Mouse (Mus musculus): ENCODE measurements at regions not wholly inside any gene's neighbourhood (a gene's known extent, or its start where the extent isn't known, plus 50 kb on each side); places are given as distances from the start of the nearest gene placed in this dataset.

- no peak for ATAC-seq
- no peak overlapping the region for H3K27ac ChIP-seq (ENCODE audit: low read length)
- WGBS = 50% methylated on average over 2 of the region's 2 CpGs
Observed at GRCm38 (mm10) chr12:112412351-112412697, 76.9 kb upstream of the A530016L24Rik start.

DNA sequence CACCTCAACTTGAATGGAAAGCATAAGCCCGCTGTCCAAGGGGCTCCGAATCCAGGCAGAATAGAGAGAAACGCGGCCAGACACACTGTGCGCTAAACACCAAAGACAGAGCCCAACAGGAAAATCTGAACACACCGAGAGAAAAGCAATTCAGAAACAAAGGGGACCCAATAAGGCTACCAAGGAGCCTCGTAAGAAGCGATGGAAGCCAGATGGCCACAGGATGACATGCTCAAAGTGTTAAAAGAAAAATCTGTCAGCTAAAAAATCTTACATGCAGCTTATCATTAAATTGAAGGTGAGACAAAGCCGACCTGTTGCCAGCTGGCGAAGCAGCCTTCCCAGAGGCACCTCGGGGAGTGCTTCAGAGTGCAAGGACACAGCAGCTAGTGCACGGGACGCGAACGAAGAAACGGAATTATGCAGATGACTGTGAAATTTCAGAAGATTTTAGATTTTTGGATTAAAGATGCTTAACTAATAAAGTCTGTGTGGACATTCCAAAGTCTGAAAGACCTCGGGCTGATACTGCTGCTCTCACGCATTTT is 73.2 kb upstream of the A530016L24Rik start:
- Histone ChIP-seq H3K4me3 (replicated peaks; ENCODE audit: low read length) (no peak overlapping the region), H3K9me3 (ENCODE audit: control insufficient read depth, low read length) (no peaks in the 10 kb centered on the region), H3K9ac (replicated peaks; ENCODE audit: low read depth, low read length) (peak overlapping the region; percentile 25; the same call in 1 of the 2 replicates), H3K4me1 (replicated peaks; ENCODE audit: control insufficient read depth, insufficient read depth, low read length) (peaks cover 20% of the 10 kb centered on the region), H3K27ac (ENCODE audit: low read length) (peak overlapping the region; percentile 65), H3K27me3 (replicated peaks; ENCODE audit: control insufficient read depth, insufficient read depth, low read length) (no peaks in the 10 kb centered on the region), H3K4me2 (ENCODE audit: low read length) (no peak overlapping the region), H3K36me3 (ENCODE audit: control insufficient read depth, insufficient read depth) (no peaks in the 10 kb centered on the region)
- WGBS = 48% methylated on average over 18 of the region's 18 CpGs
- peak; percentile 54; the same call in 1 of the 2 replicates for ATAC-seq

More at GRCm38 (mm10) chr12:112412351-112412697, 76.9 kb upstream of the A530016L24Rik start:
- H3K36me3 ChIP-seq (ENCODE audit: control insufficient read depth, insufficient read depth) = no peaks in the 10 kb centered on the region
- no peak overlapping the region for H3K4me3 ChIP-seq (replicated peaks; ENCODE audit: low read length)
- no peaks in the 10 kb centered on the region for H3K27me3 ChIP-seq (replicated peaks; ENCODE audit: control insufficient read depth, insufficient read depth, low read length)
- no peaks in the 10 kb centered on the region for H3K9me3 ChIP-seq (ENCODE audit: control insufficient read depth, low read length)
- H3K4me1 ChIP-seq (replicated peaks; ENCODE audit: control insufficient read depth, insufficient read depth, low read length) = peaks cover 20% of the 10 kb centered on the region
- no peak overlapping the region for H3K9ac ChIP-seq (replicated peaks; ENCODE audit: low read depth, low read length)
- H3K4me2 ChIP-seq (ENCODE audit: low read length) = no peak overlapping the region

GRCm38 (mm10) chr12:112416537-112416936 is 72.7 kb upstream of the A530016L24Rik start:
- H3K9ac ChIP-seq (replicated peaks; ENCODE audit: low read depth, low read length) = no peak overlapping the region
- no peaks in the 10 kb centered on the region for H3K36me3 ChIP-seq (ENCODE audit: control insufficient read depth, insufficient read depth)
- no peaks in the 10 kb centered on the region for H3K27me3 ChIP-seq (replicated peaks; ENCODE audit: control insufficient read depth, insufficient read depth, low read length)
- no peak overlapping the region for H3K4me3 ChIP-seq (replicated peaks; ENCODE audit: low read length)
- no peak overlapping the region for H3K27ac ChIP-seq (ENCODE audit: low read length)
- no peak for ATAC-seq
- 81% methylated on average over 13 of the region's 13 CpGs for WGBS
- no peak overlapping the region for H3K4me2 ChIP-seq (ENCODE audit: low read length)
- H3K9me3 ChIP-seq (ENCODE audit: control insufficient read depth, low read length) = no peaks in the 10 kb centered on the region
- H3K4me1 ChIP-seq (replicated peaks; ENCODE audit: control insufficient read depth, insufficient read depth, low read length) = peaks cover 16% of the 10 kb centered on the region

- H3K4me3 ChIP-seq (replicated peaks; ENCODE audit: low read length) = no peak overlapping the region
- peaks cover 18% of the 10 kb centered on the region for H3K4me1 ChIP-seq (replicated peaks; ENCODE audit: control insufficient read depth, insufficient read depth, low read length)
- no peak overlapping the region for H3K4me2 ChIP-seq (ENCODE audit: low read length)
- ATAC-seq = no peak
- no peaks in the 10 kb centered on the region for H3K9me3 ChIP-seq (ENCODE audit: control insufficient read depth, low read length)
- H3K36me3 ChIP-seq (ENCODE audit: control insufficient read depth, insufficient read depth) = no peaks in the 10 kb centered on the region
- WGBS = 88% methylated on average over 12 of the region's 12 CpGs
- H3K9ac ChIP-seq (replicated peaks; ENCODE audit: low read depth, low read length) = no peak overlapping the region
- no peak overlapping the region for H3K27ac ChIP-seq (ENCODE audit: low read length)
- no peaks in the 10 kb centered on the region for H3K27me3 ChIP-seq (replicated peaks; ENCODE audit: control insufficient read depth, insufficient read depth, low read length)
Observed at GRCm38 (mm10) chr12:112418636-112419035, 70.6 kb upstream of the A530016L24Rik start.

DNA sequence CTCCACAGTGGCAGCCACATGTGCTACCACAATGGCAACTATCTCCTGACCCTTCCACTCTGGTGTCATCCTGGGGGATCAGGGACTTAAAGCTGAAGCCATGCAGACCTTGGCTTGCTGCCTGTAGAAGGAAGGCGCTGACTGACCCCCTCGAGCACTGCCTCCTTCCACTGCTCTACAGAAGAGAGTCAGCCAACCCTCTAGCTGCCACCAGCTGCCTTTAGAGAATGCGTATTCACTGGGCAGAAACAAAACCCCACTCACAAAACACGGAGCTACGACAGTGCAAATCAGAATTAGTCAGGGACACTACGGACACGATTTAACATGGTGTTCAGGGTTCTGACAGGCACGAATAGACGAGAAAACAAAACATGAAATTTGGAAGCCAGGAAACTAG is 67.1 kb upstream of the A530016L24Rik start:
- H3K4me3 ChIP-seq (replicated peaks; ENCODE audit: low read length) = no peak overlapping the region
- 41% methylated on average over 9 of the region's 9 CpGs for WGBS
- no peaks in the 10 kb centered on the region for H3K9me3 ChIP-seq (ENCODE audit: control insufficient read depth, low read length)
- H3K9ac ChIP-seq (replicated peaks; ENCODE audit: low read depth, low read length) = no peak overlapping the region
- H3K27ac ChIP-seq (ENCODE audit: low read length) = 0 out of 2 replicates have a peak overlapping the region, but pooled peaks have one; percentile 4
- no peaks in the 10 kb centered on the region for H3K36me3 ChIP-seq (ENCODE audit: control insufficient read depth, insufficient read depth)
- H3K27me3 ChIP-seq (replicated peaks; ENCODE audit: control insufficient read depth, insufficient read depth, low read length) = no peaks in the 10 kb centered on the region
- H3K4me2 ChIP-seq (ENCODE audit: low read length) = no peak overlapping the region
- H3K4me1 ChIP-seq (replicated peaks; ENCODE audit: control insufficient read depth, insufficient read depth, low read length) = peaks cover 7% of the 10 kb centered on the region
- peak; percentile 48; the same call in 1 of the 2 replicates for ATAC-seq

DNA sequence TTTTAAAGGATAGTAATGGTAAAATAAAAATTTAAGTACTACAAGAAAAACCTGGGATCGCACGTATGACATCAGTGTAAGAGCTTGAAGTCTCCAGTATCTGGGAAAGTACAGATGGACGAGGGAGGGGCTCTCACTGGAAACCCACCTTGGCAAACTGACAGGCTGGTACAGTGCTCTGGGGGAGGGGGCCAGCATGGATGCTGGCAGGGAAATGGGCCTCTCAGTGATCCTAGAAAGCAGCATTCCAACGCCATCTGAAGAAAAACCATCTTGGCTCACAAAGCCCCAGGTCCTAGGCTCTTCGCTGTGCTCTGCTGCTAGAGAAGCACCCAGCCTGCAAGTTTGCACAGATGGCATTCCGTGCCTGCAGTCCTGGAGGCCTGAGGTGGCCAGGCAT is 65.1 kb upstream of the A530016L24Rik start:
- Histone ChIP-seq H3K27me3 (replicated peaks; ENCODE audit: control insufficient read depth, insufficient read depth, low read length) (no peaks in the 10 kb centered on the region), H3K4me1 (replicated peaks; ENCODE audit: control insufficient read depth, insufficient read depth, low read length) (peaks cover 7% of the 10 kb centered on the region), H3K9ac (replicated peaks; ENCODE audit: low read depth, low read length) (no peak overlapping the region), H3K9me3 (ENCODE audit: control insufficient read depth, low read length) (no peaks in the 10 kb centered on the region), H3K27ac (ENCODE audit: low read length) (peak overlapping the region; percentile 85), H3K4me2 (ENCODE audit: low read length) (no peak overlapping the region), H3K4me3 (replicated peaks; ENCODE audit: low read length) (no peak overlapping the region), H3K36me3 (ENCODE audit: control insufficient read depth, insufficient read depth) (no peaks in the 10 kb centered on the region)
- ATAC-seq = peak; percentile 32
- WGBS = 60% methylated on average over 6 of the region's 6 CpGs

GRCm38 (mm10) chr12:112426681-112427080 is 62.6 kb upstream of the A530016L24Rik start:
- no peaks in the 10 kb centered on the region for H3K9me3 ChIP-seq (ENCODE audit: control insufficient read depth, low read length)
- H3K4me3 ChIP-seq (replicated peaks; ENCODE audit: low read length) = no peak overlapping the region
- 74% methylated on average over 9 of the region's 9 CpGs for WGBS
- H3K27me3 ChIP-seq (replicated peaks; ENCODE audit: control insufficient read depth, insufficient read depth, low read length) = no peaks in the 10 kb centered on the region
- H3K4me1 ChIP-seq (replicated peaks; ENCODE audit: control insufficient read depth, insufficient read depth, low read length) = peaks cover 14% of the 10 kb centered on the region
- H3K27ac ChIP-seq (ENCODE audit: low read length) = no peak overlapping the region
- no peak for ATAC-seq
- H3K36me3 ChIP-seq (ENCODE audit: control insufficient read depth, insufficient read depth) = no peaks in the 10 kb centered on the region
- H3K9ac ChIP-seq (replicated peaks; ENCODE audit: low read depth, low read length) = no peak overlapping the region
- H3K4me2 ChIP-seq (ENCODE audit: low read length) = no peak overlapping the region

- no peak for ATAC-seq
- H3K27ac ChIP-seq (ENCODE audit: low read length) = no peak overlapping the region
- no peaks in the 10 kb centered on the region for H3K36me3 ChIP-seq (ENCODE audit: control insufficient read depth, insufficient read depth)
- H3K27me3 ChIP-seq (replicated peaks; ENCODE audit: control insufficient read depth, insufficient read depth, low read length) = no peaks in the 10 kb centered on the region
- H3K4me1 ChIP-seq (replicated peaks; ENCODE audit: control insufficient read depth, insufficient read depth, low read length) = peaks cover 22% of the 10 kb centered on the region
- 71% methylated on average over 22 of the region's 22 CpGs for WGBS
- no peak overlapping the region for H3K4me2 ChIP-seq (ENCODE audit: low read length)
- H3K9ac ChIP-seq (replicated peaks; ENCODE audit: low read depth, low read length) = no peak overlapping the region
- no peaks in the 10 kb centered on the region for H3K9me3 ChIP-seq (ENCODE audit: control insufficient read depth, low read length)
- H3K4me3 ChIP-seq (replicated peaks; ENCODE audit: low read length) = no peak overlapping the region
Observed at GRCm38 (mm10) chr12:112430104-112430846, 59.0 kb upstream of the A530016L24Rik start.

GRCm38 (mm10) chr12:112433315-112433714 is 55.9 kb upstream of the A530016L24Rik start:
- no peaks in the 10 kb centered on the region for H3K9me3 ChIP-seq (ENCODE audit: control insufficient read depth, low read length)
- ATAC-seq = no peak
- H3K36me3 ChIP-seq (ENCODE audit: control insufficient read depth, insufficient read depth) = no peaks in the 10 kb centered on the region
- no peak overlapping the region for H3K4me3 ChIP-seq (replicated peaks; ENCODE audit: low read length)
- no peaks in the 10 kb centered on the region for H3K27me3 ChIP-seq (replicated peaks; ENCODE audit: control insufficient read depth, insufficient read depth, low read length)
- WGBS = 28% methylated on average over 12 of the region's 12 CpGs
- H3K9ac ChIP-seq (replicated peaks; ENCODE audit: low read depth, low read length) = no peak overlapping the region
- no peak overlapping the region for H3K4me2 ChIP-seq (ENCODE audit: low read length)
- H3K27ac ChIP-seq (ENCODE audit: low read length) = peak overlapping the region; percentile 2; the same call in 1 of the 2 replicates
- peaks cover 41% of the 10 kb centered on the region for H3K4me1 ChIP-seq (replicated peaks; ENCODE audit: control insufficient read depth, insufficient read depth, low read length)

Data from forebrain, embryonic 16.5 days (tissue).